Mouse (Mus musculus) C2C12 (cell line): ENCODE measurements at regions not wholly inside any gene's neighbourhood (a gene's known extent, or its start where the extent isn't known, plus 50 kb on each side); places are given as distances from the start of the nearest gene placed in this dataset.

Experiments used
- CTCF ChIP-seq: IDR thresholded peaks from one replicate; pipeline ENCODE4 v1.5.1; 2011; ENCODE audit not compliant: control insufficient read depth, insufficient read depth, insufficient read length
- MAX ChIP-seq: IDR thresholded peaks from one replicate; pipeline ENCODE4 v1.6.1; 2011; ENCODE audit warnings: mild to moderate bottlenecking, control low read depth
- MYOG ChIP-seq: IDR thresholded peaks from one replicate; pipeline ENCODE4 v1.6.1; 2011; ENCODE audit not compliant: control insufficient read depth, insufficient read length; ENCODE audit errors: extremely low read depth
- USF1 ChIP-seq: IDR thresholded peaks from one replicate; pipeline ENCODE4 v1.6.1; 2011; ENCODE audit warnings: low read depth, mild to moderate bottlenecking, control low read depth, moderate library complexity

GRCm38 (mm10) chr4:54893288-54893687 lies 51.6 kb upstream of the Zfp462 start:
- TF ChIP-seq CTCF (no peak), MYOG (no peak), MAX (no peak), USF1 (no peak)
